Mouse (Mus musculus) liver, embryonic 14.5 days (tissue): Measurements from ENCODE around the gene Slc17a5.

Experiments
- CTCF ChIP-seq: IDR thresholded peaks from 2 replicates; pipeline ENCODE4 v1.5.1; 2016; ENCODE audit warnings: antibody characterized with exemption, low read depth, control low read depth
- EP300 ChIP-seq: IDR thresholded peaks from 2 replicates; pipeline ENCODE4 v1.6.1; 2016; ENCODE audit warnings: antibody characterized with exemption, low read depth

DNA sequence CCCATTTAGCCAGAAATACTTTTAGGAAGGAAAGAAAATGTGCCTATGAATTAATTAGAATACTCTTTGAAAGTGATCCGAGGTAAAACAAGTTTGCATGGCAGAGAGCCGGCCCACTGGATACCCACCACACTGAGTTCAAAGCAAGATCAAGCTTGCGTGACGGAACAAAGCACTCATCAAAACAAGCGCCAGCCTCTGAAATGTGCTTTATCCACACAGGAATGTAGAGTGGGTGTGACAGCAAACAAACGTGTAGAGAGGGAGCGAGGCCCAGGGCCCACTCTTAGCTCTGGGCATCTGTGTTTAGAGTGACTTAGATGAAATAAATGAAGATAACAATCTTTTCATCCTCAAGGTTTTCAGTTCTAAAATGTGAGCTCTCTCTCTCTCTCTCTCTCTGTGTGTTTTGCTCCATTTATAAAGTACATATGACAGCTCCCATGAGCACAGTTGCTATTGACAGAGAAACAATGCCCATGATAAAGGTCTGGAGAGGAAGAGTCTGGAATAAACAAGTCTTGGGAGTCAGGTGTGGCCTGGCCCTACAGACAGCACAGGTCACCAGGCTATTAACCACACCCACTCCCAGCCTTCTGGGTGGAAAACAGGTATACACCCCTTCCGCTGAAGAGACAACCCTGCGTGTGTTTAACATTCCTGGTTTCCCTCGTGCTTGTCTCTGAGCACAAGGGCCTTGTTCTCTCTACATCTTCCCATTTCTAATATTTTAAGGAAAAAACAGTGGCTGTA lies 8.0 kb downstream of the Slc17a5 start:
- TF ChIP-seq CTCF = no peak
- TF ChIP-seq EP300 = no peak
